Mouse (Mus musculus): ENCODE data around the gene Heatr5b. TPM values are rescaled to one million over a fixed set of nuclear protein-coding genes. Genes with fewer than 3 reads are reported as not detected.

Heatr5b gene
- total and polyA plus RNA-seq, 2 experiments: 8.3 to 8.9 TPM

- Histone ChIP-seq H3K4me1 (ENCODE audit: control insufficient read depth, insufficient read depth, low read length) (peaks cover 4% of the 10 kb centered on the region), H3K36me3 (ENCODE audit: control insufficient read depth, insufficient read depth, low read length) (no peaks in the 10 kb centered on the region), H3K4me3 (ENCODE audit: insufficient read depth, low read depth, low read length) (no peak overlapping the region), H3K79me2 (ENCODE audit: control insufficient read depth, insufficient read depth, low read length) (peaks cover 15% of the 10 kb centered on the region), H3K27me3 (ENCODE audit: control insufficient read depth, insufficient read depth, low read length) (no peaks in the 10 kb centered on the region), H3K27ac (replicated peaks; ENCODE audit: insufficient read depth, low read depth, low read length) (no peak overlapping the region), H3K9ac (ENCODE audit: low read depth, low read length) (no peak overlapping the region)
- TF ChIP-seq POLR2A (IDR thresholded peaks at IDR 0.05; ENCODE audit: extremely low read depth, insufficient read depth, low read length): no peak
- no peak for TF ChIP-seq CTCF (IDR thresholded peaks at IDR 0.05; ENCODE audit: low read depth, low read length)
- WGBS: 78% methylated on average over 2 of the region's 2 CpGs
- DNase-seq (ENCODE audit: extremely low read depth, low read depth, low spot score): no peak
Observed at GRCm38 (mm10) chr17:78737771-78738170, 97.4 kb downstream of the Heatr5b start.

- Histone ChIP-seq H3K79me2 (ENCODE audit: control insufficient read depth, insufficient read depth, low read length) (peaks cover 20% of the 10 kb centered on the region), H3K4me1 (ENCODE audit: control insufficient read depth, insufficient read depth, low read length) (peaks cover 4% of the 10 kb centered on the region), H3K36me3 (ENCODE audit: control insufficient read depth, insufficient read depth, low read length) (no peaks in the 10 kb centered on the region), H3K9ac (ENCODE audit: low read depth, low read length) (peak within 1 kb of the TSS; percentile 96), H3K4me3 (ENCODE audit: insufficient read depth, low read depth, low read length) (peak within 1 kb of the TSS; percentile 97), H3K27me3 (ENCODE audit: control insufficient read depth, insufficient read depth, low read length) (no peaks in the 10 kb centered on the region), H3K27ac (replicated peaks; ENCODE audit: insufficient read depth, low read depth, low read length) (peak within 1 kb of the TSS; percentile 87)
- no peak for DNase-seq (ENCODE audit: extremely low read depth, low read depth, low spot score)
- WGBS: 43% methylated on average over 4 of the region's 4 CpGs
- no peak for TF ChIP-seq POLR2A (IDR thresholded peaks at IDR 0.05; ENCODE audit: extremely low read depth, insufficient read depth, low read length)
- TF ChIP-seq CTCF (IDR thresholded peaks at IDR 0.05; ENCODE audit: low read depth, low read length): no peak
Observed at GRCm38 (mm10) chr17:78737096-78737495, 98.1 kb downstream of the Heatr5b start, which contains the start of gene Strn. Gene Strn, minus strand, starts transcription at chr17:78737196.

- Histone ChIP-seq H3K36me3 (ENCODE audit: control insufficient read depth, insufficient read depth, low read length) (no peaks in the 10 kb centered on the region), H3K9ac (ENCODE audit: low read depth, low read length) (peak overlapping the region; percentile 96), H3K27me3 (ENCODE audit: control insufficient read depth, insufficient read depth, low read length) (no peaks in the 10 kb centered on the region), H3K4me3 (ENCODE audit: insufficient read depth, low read depth, low read length) (peak overlapping the region; percentile 97), H3K27ac (replicated peaks; ENCODE audit: insufficient read depth, low read depth, low read length) (peak overlapping the region; percentile 87), H3K4me1 (ENCODE audit: control insufficient read depth, insufficient read depth, low read length) (peaks cover 4% of the 10 kb centered on the region), H3K79me2 (ENCODE audit: control insufficient read depth, insufficient read depth, low read length) (peaks cover 26% of the 10 kb centered on the region)
- TF ChIP-seq CTCF (IDR thresholded peaks at IDR 0.05; ENCODE audit: low read depth, low read length): no peak
- peak; percentile 62 for TF ChIP-seq POLR2A (IDR thresholded peaks at IDR 0.05; ENCODE audit: extremely low read depth, insufficient read depth, low read length)
- under 1% methylated on average over 60 of the region's 60 CpGs for WGBS
- DNase-seq (ENCODE audit: extremely low read depth, low read depth, low spot score): peak; percentile 85
Observed at GRCm38 (mm10) chr17:78736473-78736988, 98.6 kb downstream of the Heatr5b start.

- H3K4me1 ChIP-seq (ENCODE audit: control insufficient read depth, insufficient read depth, low read length): peaks cover 4% of the 10 kb centered on the region
- TF ChIP-seq CTCF (IDR thresholded peaks at IDR 0.05; ENCODE audit: low read depth, low read length) (no peak), POLR2A (IDR thresholded peaks at IDR 0.05; ENCODE audit: extremely low read depth, insufficient read depth, low read length) (no peak)
- H3K27ac ChIP-seq (replicated peaks; ENCODE audit: insufficient read depth, low read depth, low read length): peak overlapping the region; percentile 87
- peak overlapping the region; percentile 97 for H3K4me3 ChIP-seq (ENCODE audit: insufficient read depth, low read depth, low read length)
- no peaks in the 10 kb centered on the region for H3K27me3 ChIP-seq (ENCODE audit: control insufficient read depth, insufficient read depth, low read length)
- DNase-seq (ENCODE audit: extremely low read depth, low read depth, low spot score): peak; percentile 46
- no peaks in the 10 kb centered on the region for H3K36me3 ChIP-seq (ENCODE audit: control insufficient read depth, insufficient read depth, low read length)
- H3K79me2 ChIP-seq (ENCODE audit: control insufficient read depth, insufficient read depth, low read length): peaks cover 27% of the 10 kb centered on the region
- peak overlapping the region; percentile 96 for H3K9ac ChIP-seq (ENCODE audit: low read depth, low read length)
- WGBS: under 1% methylated on average over 31 of the region's 39 CpGs
Observed at GRCm38 (mm10) chr17:78735731-78736472, 99.3 kb downstream of the Heatr5b start.

GRCm38 (mm10) chr17:78734806-78735205 lies 100.4 kb downstream of the Heatr5b start:
- Histone ChIP-seq H3K79me2 (ENCODE audit: control insufficient read depth, insufficient read depth, low read length) (peaks cover 30% of the 10 kb centered on the region), H3K4me3 (ENCODE audit: insufficient read depth, low read depth, low read length) (no peak overlapping the region), H3K27ac (replicated peaks; ENCODE audit: insufficient read depth, low read depth, low read length) (no peak overlapping the region), H3K36me3 (ENCODE audit: control insufficient read depth, insufficient read depth, low read length) (no peaks in the 10 kb centered on the region), H3K27me3 (ENCODE audit: control insufficient read depth, insufficient read depth, low read length) (no peaks in the 10 kb centered on the region), H3K4me1 (ENCODE audit: control insufficient read depth, insufficient read depth, low read length) (peaks cover 4% of the 10 kb centered on the region), H3K9ac (ENCODE audit: low read depth, low read length) (no peak overlapping the region)
- WGBS: 57% methylated on average over 10 of the region's 10 CpGs
- TF ChIP-seq CTCF (IDR thresholded peaks at IDR 0.05; ENCODE audit: low read depth, low read length) (no peak), POLR2A (IDR thresholded peaks at IDR 0.05; ENCODE audit: extremely low read depth, insufficient read depth, low read length) (no peak)
- DNase-seq (ENCODE audit: extremely low read depth, low read depth, low spot score): no peak

GRCm38 (mm10) chr17:78732056-78732455 lies 103.1 kb downstream of the Heatr5b start:
- Histone ChIP-seq H3K27me3 (ENCODE audit: control insufficient read depth, insufficient read depth, low read length) (no peaks in the 10 kb centered on the region), H3K27ac (replicated peaks; ENCODE audit: insufficient read depth, low read depth, low read length) (no peak overlapping the region), H3K9ac (ENCODE audit: low read depth, low read length) (no peak overlapping the region), H3K79me2 (ENCODE audit: control insufficient read depth, insufficient read depth, low read length) (peaks cover 38% of the 10 kb centered on the region), H3K36me3 (ENCODE audit: control insufficient read depth, insufficient read depth, low read length) (no peaks in the 10 kb centered on the region), H3K4me3 (ENCODE audit: insufficient read depth, low read depth, low read length) (no peak overlapping the region), H3K4me1 (ENCODE audit: control insufficient read depth, insufficient read depth, low read length) (peaks cover 9% of the 10 kb centered on the region)
- no peak for DNase-seq (ENCODE audit: extremely low read depth, low read depth, low spot score)
- 63% methylated on average over 1 of the region's 1 CpGs for WGBS
- no peak for TF ChIP-seq CTCF (IDR thresholded peaks at IDR 0.05; ENCODE audit: low read depth, low read length)
- no peak for TF ChIP-seq POLR2A (IDR thresholded peaks at IDR 0.05; ENCODE audit: extremely low read depth, insufficient read depth, low read length)

Data from liver, adult 2 months (tissue).